Mouse (Mus musculus) C2C12 (cell line): ENCODE measurements at regions not wholly inside any gene's neighbourhood (a gene's known extent, or its start where the extent isn't known, plus 50 kb on each side); places are given as distances from the start of the nearest gene placed in this dataset.

Experiments
- H3K27me3 ChIP-seq: one replicate; pipeline ENCODE4 v1.6.1; 2011; ENCODE audit not compliant: control insufficient read depth, insufficient read depth, insufficient read length
- H3K36me3 ChIP-seq: one replicate; pipeline ENCODE4 v1.6.1; 2011; ENCODE audit not compliant: control insufficient read depth, insufficient read depth
- H3K4me3 ChIP-seq: one replicate; pipeline ENCODE4 v1.5.1; 2011; ENCODE audit warnings: mild to moderate bottlenecking, control low read depth; ENCODE audit not compliant: poor library complexity, insufficient read depth, severe bottlenecking
- H3K79me2 ChIP-seq: one replicate; pipeline ENCODE4 v1.6.1; 2011; ENCODE audit not compliant: control insufficient read depth, insufficient read depth
- H3K79me3 ChIP-seq: one replicate; pipeline ENCODE4 v1.6.1; 2011; ENCODE audit warnings: low read depth, control low read depth
- H3ac ChIP-seq: one replicate; pipeline ENCODE3; 2011; ENCODE audit warnings: low read depth; ENCODE audit not compliant: control insufficient read depth, insufficient read length
- CEBPB ChIP-seq: IDR thresholded peaks from one replicate; pipeline ENCODE4 v1.6.1; 2011; ENCODE audit warnings: low read depth, mild to moderate bottlenecking, control low read depth, moderate library complexity
- CTCF ChIP-seq: IDR thresholded peaks from one replicate; pipeline ENCODE4 v1.5.1; 2011; ENCODE audit not compliant: control insufficient read depth, insufficient read depth, insufficient read length
- FOSL1 ChIP-seq: IDR thresholded peaks from one replicate; pipeline ENCODE4 v1.8.0; 2011; ENCODE audit warnings: mild to moderate bottlenecking, low read length; ENCODE audit not compliant: poor library complexity, insufficient read depth, severe bottlenecking
- MAX ChIP-seq: IDR thresholded peaks from one replicate; pipeline ENCODE4 v1.6.1; 2011; ENCODE audit warnings: mild to moderate bottlenecking, control low read depth
- MYOD1 ChIP-seq: IDR thresholded peaks from one replicate; pipeline ENCODE4 v1.6.1; 2011; ENCODE audit warnings: low read depth; ENCODE audit not compliant: control insufficient read depth, insufficient read length
- MYOG ChIP-seq: IDR thresholded peaks from one replicate; pipeline ENCODE4 v1.6.1; 2011; ENCODE audit not compliant: control insufficient read depth, insufficient read length; ENCODE audit errors: extremely low read depth
- USF1 ChIP-seq: IDR thresholded peaks from one replicate; pipeline ENCODE4 v1.6.1; 2011; ENCODE audit warnings: low read depth, mild to moderate bottlenecking, control low read depth, moderate library complexity

DNA sequence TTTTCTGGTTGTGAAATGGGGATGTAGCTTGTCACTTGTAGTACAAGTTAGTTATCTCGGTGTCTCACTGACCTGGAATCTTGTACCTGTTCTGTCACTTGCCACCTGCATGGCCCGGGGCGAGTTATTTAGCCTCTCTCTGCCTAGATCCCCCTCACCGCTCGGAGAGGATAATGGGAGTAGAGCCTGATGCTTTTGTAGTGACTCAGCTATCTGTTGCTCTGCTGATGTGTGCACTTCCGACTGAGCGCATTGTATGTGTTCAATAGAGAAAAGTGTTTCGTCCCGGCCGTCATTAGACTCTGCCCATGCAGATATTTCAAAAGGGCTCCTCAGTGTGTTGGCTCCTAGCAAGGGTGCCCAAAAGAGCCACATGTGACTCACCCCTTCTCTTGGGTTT is 170.3 kb downstream of the Sox9 start:
- H3K4me3 ChIP-seq, result no peak overlapping the region
- H3K79me2 ChIP-seq, result no peaks in the 10 kb centered on the region
- no peak overlapping the region for H3ac ChIP-seq
- H3K36me3 ChIP-seq, result no peaks in the 10 kb centered on the region
- H3K79me3 ChIP-seq, result no peaks in the 10 kb centered on the region
- no peaks in the 10 kb centered on the region for H3K27me3 ChIP-seq
- TF ChIP-seq MAX (no peak), MYOD1 (no peak), USF1 (no peak), MYOG (no peak), CTCF (no peak), FOSL1 (no peak), CEBPB (no peak)

DNA sequence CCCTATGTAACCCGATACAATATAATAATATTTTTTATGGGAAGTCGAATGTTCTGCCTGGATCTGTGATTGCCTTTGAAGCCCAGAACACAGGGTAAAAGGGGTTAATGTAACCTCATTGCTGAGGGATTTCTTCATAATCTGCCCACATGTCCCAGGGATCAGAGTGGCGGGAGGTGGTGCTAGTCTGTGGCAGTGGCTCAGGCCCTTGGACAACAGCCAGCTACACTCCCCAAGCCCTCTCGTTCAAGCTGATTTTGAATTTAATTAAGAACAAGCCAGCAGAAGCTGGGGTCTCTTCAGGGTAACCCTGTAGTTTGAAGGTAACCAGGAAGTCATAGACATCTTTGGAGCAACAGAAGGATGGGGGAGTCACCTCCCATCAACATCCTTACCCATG is 171.5 kb downstream of the Sox9 start:
- Histone ChIP-seq H3K79me2 (no peaks in the 10 kb centered on the region), H3K4me3 (no peak overlapping the region), H3K27me3 (no peaks in the 10 kb centered on the region), H3K36me3 (no peaks in the 10 kb centered on the region), H3K79me3 (no peaks in the 10 kb centered on the region), H3ac (no peak overlapping the region)
- TF ChIP-seq USF1 (no peak), MYOG (no peak), CTCF (no peak), CEBPB (no peak), MYOD1 (no peak), FOSL1 (no peak), MAX (no peak)

DNA sequence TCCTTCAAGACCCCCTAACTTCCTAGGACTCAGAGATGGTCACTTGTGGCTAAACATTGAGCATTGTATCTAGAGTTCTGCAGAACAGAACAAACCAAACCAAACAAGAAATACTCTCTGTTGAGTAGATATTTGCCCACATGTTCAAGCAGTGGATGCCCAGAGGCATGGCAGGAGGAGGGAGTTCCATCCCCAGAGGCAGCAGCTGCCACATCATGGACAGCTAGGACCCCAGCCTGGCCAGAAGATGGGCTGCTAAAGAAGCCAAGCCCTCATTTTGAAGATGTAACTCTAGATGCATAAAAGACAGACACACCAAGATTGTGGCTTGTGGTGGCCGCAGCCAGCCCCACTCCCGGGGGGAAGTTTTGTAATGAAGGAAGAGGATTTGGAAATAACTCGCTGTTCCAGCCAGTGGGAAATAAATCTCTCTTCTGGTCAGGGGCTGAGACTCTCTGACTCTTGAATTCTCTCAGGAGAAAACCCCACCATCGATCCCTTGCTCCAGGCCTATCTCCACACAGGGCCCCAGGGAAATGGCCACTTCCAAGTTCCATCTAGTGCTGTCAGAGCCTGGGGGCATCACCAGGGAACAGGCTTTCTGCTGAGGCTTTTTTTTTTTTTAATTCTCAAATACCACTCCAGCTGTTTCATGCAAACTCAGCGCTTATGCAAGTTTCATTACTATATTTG is 174.9 kb downstream of the Sox9 start:
- no peak for TF ChIP-seq MAX
- peak; percentile 58 for TF ChIP-seq MYOD1
- TF ChIP-seq USF1, result no peak
- no peak for TF ChIP-seq CEBPB
- Histone ChIP-seq H3K4me3 (no peak overlapping the region), H3ac (no peak overlapping the region), H3K36me3 (no peaks in the 10 kb centered on the region), H3K79me3 (no peaks in the 10 kb centered on the region), H3K27me3 (no peaks in the 10 kb centered on the region), H3K79me2 (no peaks in the 10 kb centered on the region)

DNA sequence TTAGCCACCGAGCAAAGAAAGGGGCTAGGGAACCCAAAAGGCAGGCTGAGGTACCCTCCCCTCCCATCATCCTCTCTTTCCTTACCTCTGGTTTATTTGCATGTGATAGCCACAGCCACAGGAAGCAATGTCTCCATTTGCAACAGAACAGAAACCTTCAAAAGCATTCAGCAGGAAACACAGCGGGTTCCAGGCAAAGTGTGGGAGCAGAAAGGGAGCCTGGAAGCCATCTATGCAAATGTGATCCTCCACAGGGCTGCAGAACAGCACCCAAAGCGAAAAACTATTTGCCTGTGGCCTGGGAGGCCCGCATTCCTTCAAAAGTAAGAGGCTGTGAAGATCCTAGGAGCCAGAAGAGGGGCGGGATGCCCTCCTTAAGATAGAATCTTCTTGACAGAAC is 177.6 kb downstream of the Sox9 start:
- H3K4me3 ChIP-seq, result no peak overlapping the region
- no peaks in the 10 kb centered on the region for H3K79me2 ChIP-seq
- TF ChIP-seq CEBPB (no peak), MYOD1 (no peak), USF1 (no peak), MYOG (no peak), FOSL1 (no peak)
- no peaks in the 10 kb centered on the region for H3K36me3 ChIP-seq
- no peak overlapping the region for H3ac ChIP-seq
- H3K79me3 ChIP-seq, result no peaks in the 10 kb centered on the region
- no peaks in the 10 kb centered on the region for H3K27me3 ChIP-seq

DNA sequence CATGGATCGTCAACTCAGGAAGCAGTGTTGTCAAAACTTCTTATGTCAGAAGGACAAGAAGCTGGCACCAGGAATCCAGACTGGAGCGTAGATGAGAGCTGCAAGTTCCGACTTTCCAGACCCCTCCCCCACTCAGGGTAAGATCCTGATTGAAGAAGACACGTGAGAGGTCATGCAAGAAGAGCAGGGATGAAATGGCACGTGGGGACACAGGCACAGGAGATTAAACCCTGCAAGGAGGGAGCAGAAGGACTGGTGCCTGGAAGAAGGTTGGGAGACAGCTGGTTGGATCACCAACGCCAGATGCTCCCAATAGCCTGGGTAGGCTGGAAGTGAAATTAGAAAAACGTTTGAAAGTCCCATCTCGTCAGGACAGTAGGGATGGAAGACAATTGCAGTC is 191.3 kb downstream of the Sox9 start:
- no peaks in the 10 kb centered on the region for H3K36me3 ChIP-seq
- no peaks in the 10 kb centered on the region for H3K79me2 ChIP-seq
- no peak overlapping the region for H3ac ChIP-seq
- no peaks in the 10 kb centered on the region for H3K79me3 ChIP-seq
- no peak overlapping the region for H3K4me3 ChIP-seq
- no peaks in the 10 kb centered on the region for H3K27me3 ChIP-seq
- TF ChIP-seq USF1, result no peak
- TF ChIP-seq MYOD1, result no peak
- no peak for TF ChIP-seq FOSL1
- no peak for TF ChIP-seq MAX
- TF ChIP-seq CTCF, result no peak
- TF ChIP-seq CEBPB, result no peak
- TF ChIP-seq MYOG, result no peak

DNA sequence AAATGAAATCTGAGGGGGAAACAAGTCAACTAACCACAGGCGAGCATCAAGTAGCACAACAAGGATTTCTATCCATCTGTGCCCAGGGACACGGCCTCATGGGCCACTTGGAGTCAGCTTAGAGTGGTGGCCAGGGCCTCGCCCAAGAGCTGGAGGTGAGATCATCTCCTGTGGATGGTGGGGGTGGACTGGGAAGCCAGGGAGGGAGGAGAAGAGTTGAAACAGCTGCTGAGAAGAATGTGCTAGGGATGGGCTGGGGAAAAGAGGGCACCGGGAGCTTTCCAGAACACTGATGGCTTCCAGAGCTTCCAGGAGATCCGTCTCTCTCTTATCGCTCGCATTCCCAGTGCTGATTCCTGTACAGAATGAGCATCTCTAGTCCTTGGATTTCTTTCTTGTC is 192.9 kb downstream of the Sox9 start:
- no peak overlapping the region for H3K4me3 ChIP-seq
- no peaks in the 10 kb centered on the region for H3K79me2 ChIP-seq

More for the DNA sequence above, 192.9 kb downstream of the Sox9 start:
- no peak for TF ChIP-seq MYOG
- peak; percentile 85 for TF ChIP-seq MAX
- peak; percentile 89 for TF ChIP-seq MYOD1
- H3K79me3 ChIP-seq, result no peaks in the 10 kb centered on the region
- no peaks in the 10 kb centered on the region for H3K36me3 ChIP-seq
- H3ac ChIP-seq, result no peak overlapping the region
- no peaks in the 10 kb centered on the region for H3K27me3 ChIP-seq
